Mouse (Mus musculus) thymus, postnatal 36 days (tissue): Measurements from ENCODE around the gene Pcdh15.

ENCODE experiments used
- DNase-seq, 2 experiments: peaks; one replicate each; pipeline ENCODE4 v3.0.0; 2022; ENCODE audit warnings: mixed read lengths in 2 of 2

The Pcdh15 gene

GRCm38 (mm10) chr10:74316091-74316490, 1216.9 kb downstream of the Pcdh15 start:
- DNase-seq = no peak

GRCm38 (mm10) chr10:74335412-74335811, 1236.3 kb downstream of the Pcdh15 start:
- no peak for DNase-seq

- DNase-seq = no peak
Measured at GRCm38 (mm10) chr10:74339247-74340160, 1240.4 kb downstream of the Pcdh15 start.

- DNase-seq = no peak
Measured at GRCm38 (mm10) chr10:74359526-74359925, 1260.4 kb downstream of the Pcdh15 start.

DNA sequence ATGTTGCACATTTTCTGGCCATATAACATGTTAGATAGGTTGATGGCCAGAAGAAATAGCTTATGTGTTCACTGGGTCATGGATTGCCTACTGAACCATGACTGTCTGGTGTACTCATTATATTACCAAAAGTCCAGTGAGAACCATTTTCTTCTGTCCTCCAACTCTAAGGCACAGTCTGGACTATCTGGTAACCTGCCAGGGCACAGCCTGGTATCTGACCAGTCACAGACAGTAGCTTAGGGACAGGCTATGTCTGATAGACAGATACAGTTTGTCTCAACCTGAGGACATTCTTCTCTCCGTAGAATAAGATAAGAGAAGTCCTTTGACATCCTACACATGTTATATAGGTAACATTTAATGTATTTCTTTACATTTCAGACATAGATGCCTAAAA, 1279.6 kb downstream of the Pcdh15 start:
- DNase-seq = no peak

DNA sequence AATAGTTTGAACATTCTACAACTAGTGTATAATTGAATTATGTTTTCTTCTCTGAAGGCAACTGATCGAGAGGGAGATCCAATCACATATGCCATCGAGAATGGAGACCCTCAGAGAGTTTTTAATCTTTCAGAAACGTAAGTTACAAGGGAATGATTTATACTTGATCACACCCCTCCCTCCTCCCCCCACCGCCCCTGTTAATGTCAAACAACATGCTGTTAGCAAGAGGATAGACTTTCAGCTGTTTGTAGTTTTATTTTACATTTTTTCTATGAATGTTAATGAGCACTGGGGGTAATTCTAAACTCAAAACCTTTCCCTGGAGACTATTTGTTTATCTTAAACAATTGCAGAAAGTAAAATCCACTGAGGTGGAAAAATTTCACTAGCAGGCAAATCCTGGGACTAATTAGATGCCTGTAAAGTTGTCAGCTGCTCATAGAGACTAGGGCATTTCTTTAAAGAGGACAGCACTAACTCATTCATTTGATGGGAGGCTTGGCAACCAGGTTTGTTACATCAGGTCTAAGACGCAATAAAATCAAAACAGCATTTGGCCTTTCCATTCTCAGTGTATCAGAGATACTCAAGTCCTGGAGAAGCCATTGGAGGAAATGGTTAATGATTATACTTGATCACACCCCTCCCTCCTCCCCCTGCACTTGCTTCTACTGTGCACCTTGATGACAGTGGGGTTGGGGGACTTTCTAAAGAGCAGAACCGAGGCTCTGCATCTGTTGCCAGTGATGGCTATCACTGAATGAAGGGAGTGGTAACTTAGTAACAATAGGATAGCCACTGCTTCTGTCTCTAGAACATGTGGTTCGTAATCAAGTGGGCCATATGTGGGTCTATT, 1280.4 kb downstream of the Pcdh15 start:
- no peak for DNase-seq

DNA sequence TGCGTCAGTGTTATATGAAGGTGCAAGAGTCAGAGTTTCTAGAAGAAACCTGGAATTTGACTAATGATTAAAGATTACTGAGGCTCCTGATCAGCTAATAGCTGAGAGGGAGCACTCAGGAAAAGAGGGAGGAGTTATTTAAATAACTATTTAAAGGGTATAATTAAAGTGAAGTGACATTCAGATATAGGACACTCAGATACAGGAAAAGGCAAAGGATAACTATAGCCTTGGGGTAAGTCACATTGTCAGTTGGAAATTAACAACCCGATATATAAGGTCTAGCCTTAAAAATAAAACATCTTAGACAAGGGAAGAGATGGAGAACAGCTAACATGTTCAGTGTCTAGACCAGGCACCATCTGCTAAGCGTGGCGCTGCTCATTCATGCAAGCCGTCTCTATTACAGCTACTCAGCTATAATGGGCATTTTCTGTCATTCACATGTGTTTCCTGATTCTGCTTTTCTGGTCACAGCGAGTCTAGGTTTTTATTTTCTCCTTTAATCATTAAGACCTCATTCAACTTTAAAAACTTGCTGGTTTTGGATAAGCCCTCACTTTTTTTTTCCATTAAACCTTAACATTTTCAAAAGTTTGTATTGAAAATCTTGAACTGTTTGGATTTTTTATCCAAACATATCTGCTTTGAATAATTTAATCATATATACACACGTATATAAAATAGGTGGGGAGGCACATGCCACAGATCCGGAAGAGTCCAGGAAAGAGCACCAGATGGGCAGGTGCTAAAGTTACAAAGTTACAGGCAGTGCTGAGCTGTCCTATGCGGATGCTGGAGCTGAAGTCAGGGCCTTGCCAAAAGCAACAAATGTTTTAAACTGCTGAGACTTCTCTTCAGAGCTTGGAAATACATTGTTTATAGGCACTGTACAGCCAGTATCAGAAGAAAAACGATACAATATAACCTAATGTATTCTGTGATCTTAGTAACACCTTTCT, 1288.7 kb downstream of the Pcdh15 start:
- DNase-seq = no peak

GRCm38 (mm10) chr10:74403111-74403510, 1304.0 kb downstream of the Pcdh15 start:
- no peak for DNase-seq

DNA sequence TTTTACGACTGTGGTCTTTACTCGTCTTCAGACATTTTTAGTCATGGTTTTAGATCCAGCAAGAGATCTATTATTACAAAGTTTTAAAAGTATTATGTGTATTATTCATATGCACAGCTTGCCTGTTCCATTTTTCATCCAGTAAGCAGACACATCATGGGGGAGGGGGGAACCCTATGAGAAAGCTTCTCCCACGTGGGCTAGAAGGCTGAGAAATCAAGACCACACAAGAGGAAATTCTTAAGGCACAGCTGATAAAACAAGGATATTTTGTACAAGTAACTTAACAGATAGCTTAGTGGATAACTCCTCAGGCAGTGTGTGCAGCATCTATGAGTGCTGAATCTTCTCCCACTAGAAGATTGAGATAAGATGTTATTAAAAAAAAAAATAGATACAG, 1314.9 kb downstream of the Pcdh15 start:
- DNase-seq = no peak

GRCm38 (mm10) chr10:74414945-74415344, 1315.8 kb downstream of the Pcdh15 start:
- no peak for DNase-seq

GRCm38 (mm10) chr10:74415359-74415758, 1316.2 kb downstream of the Pcdh15 start:
- no peak for DNase-seq

- no peak for DNase-seq
Measured at GRCm38 (mm10) chr10:74415949-74416348, 1316.8 kb downstream of the Pcdh15 start.

DNA sequence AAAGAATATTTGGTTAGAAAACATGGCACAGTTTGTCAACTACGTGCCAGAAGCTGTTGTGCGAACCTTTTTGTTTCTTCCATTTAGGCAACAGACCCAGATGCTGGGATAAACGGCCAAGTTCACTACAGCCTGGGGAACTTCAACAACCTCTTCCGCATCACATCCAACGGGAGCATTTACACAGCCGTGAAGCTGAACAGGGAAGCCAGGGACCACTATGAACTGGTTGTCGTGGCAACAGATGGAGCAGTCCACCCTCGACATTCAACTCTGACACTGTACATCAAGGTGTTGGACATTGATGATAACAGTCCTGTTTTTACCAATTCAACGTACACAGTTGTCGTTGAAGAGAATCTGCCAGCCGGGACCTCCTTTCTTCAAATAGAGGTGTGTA, 1350.9 kb downstream of the Pcdh15 start:
- no peak for DNase-seq

GRCm38 (mm10) chr10:74463972-74464371, 1364.8 kb downstream of the Pcdh15 start:
- DNase-seq = no peak

GRCm38 (mm10) chr10:74480779-74481178, 1381.6 kb downstream of the Pcdh15 start:
- no peak for DNase-seq

DNA sequence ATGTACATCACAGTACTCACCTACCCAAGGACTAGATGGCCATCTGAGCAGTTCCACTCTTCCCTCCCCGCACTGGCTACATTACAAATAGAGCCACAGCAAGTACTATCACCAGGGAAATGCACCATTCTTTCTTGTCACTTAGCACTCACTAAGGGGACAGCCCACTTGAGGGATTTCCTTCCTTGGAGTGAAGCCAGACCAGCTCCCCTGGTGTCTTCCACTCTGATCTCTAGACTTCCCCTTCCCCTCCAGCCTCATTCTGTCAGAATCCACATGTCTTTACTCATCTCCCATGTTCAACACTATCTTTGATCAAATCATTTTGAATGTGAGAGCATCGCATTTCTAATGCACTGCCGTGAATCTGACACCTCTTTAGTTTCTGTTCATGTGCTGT, 1413.2 kb downstream of the Pcdh15 start:
- no peak for DNase-seq

- DNase-seq = no peak
Measured at GRCm38 (mm10) chr10:74513743-74514142, 1414.6 kb downstream of the Pcdh15 start.

DNA sequence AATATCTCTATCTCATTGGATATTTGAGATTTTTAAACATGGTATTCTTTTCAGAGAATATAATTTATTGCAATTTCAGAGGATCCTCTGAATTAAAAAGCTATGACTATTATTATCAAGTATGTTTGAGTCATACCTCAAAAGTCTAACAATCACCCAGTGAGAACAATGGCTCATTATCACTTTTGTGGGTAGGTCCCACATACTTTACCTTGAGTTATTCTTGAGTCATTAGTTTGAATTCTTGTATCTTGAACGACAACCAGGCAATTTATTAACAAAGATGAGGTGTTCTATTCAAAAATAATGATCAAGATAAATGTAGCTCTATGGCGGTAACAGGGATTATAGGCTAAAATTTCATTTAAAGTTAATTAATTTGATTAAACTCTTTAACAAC, 1439.2 kb downstream of the Pcdh15 start:
- no peak for DNase-seq

GRCm38 (mm10) chr10:74555326-74555725, 1456.2 kb downstream of the Pcdh15 start:
- DNase-seq = no peak

DNA sequence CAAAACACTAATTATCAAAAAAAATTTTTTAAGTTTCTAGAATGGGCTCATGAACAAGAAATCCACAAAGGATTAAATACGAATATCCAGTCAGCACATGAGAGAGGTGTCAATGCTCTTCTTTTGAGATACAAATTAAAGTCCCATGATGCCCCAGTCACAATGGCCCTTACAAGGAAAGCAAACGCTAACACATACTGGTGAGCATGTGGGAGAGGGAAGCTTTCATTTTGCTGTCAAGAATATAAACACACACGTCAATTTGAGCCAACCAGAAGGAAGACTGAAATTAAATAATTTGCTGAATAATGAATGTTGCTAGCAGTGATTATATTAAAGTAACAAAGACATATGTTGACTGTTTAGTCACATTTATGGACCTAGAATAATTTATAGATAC, 1470.5 kb downstream of the Pcdh15 start:
- no peak for DNase-seq

- no peak for DNase-seq
Measured at GRCm38 (mm10) chr10:74579924-74580323, 1480.8 kb downstream of the Pcdh15 start.

DNA sequence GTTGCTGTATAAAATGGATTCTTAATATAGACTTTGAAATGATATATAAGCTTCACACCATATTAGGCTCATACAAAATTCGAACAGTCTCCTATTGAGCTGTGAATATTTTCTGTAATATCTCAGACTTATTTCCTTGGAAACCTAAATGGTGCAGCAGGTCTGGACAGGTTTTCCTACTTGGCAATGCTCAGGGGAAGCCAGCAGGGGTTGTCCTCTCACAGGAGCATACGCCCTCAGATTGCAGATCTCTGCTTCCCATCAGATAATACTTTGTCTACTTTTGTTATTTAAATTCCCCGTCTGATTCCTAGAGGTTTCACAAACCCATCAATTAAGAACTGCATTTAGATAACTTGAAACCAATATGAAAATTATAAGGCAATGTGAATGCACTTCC, 1492.7 kb downstream of the Pcdh15 start:
- no peak for DNase-seq

DNA sequence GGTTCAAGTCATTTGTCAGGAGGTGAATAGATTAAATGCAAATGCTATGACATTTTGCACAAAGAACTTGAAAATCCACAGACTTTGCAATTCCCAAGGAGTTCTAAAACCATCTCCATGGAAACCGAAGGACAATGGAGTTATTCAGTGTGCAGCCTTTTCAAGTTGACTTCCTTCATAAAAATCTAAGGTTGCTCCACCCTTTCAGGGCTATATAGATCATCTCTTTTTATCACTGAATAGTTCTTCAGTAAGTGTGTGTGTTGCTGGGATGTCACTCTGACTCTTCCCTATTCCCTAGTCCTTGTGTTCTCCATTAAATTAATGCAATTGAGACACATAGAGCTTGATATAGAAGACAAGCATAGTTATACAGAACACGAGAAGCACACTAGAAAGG, 1508.5 kb downstream of the Pcdh15 start:
- no peak for DNase-seq
